Mouse (Mus musculus): ENCODE results near the gene 4930535I16Rik.
A peak's percentile ranks its signal among the peaks of the same experiment; 100 is the strongest.

Gene 4930535I16Rik

GRCm38 (mm10) chr4:123918851-123919250, 1.0 kb upstream of the 4930535I16Rik start:
- TF ChIP-seq GATA4 (IDR thresholded peaks at IDR 0.05; ENCODE audit: insufficient replicate concordance, low read length), result no peak

GRCm38 (mm10) chr4:123916748-123917547, 874 bp downstream of the 4930535I16Rik start, which contains the start of gene Rragc:
Rragc (plus strand) TSS chr4:123917446.
- TF ChIP-seq GATA4 (IDR thresholded peaks at IDR 0.05; ENCODE audit: insufficient replicate concordance, low read length), result 0 out of 2 replicates have a peak, but pooled peaks have one; percentile 38

- TF ChIP-seq GATA4 (IDR thresholded peaks at IDR 0.05; ENCODE audit: insufficient replicate concordance, low read length), result no peak
Observed at GRCm38 (mm10) chr4:123912431-123912830, 5.4 kb downstream of the 4930535I16Rik start.

- peak; percentile 92 for TF ChIP-seq GATA4 (IDR thresholded peaks at IDR 0.05; ENCODE audit: insufficient replicate concordance, low read length)
Observed at GRCm38 (mm10) chr4:123911503-123911902, 6.3 kb downstream of the 4930535I16Rik start.

- TF ChIP-seq GATA4 (IDR thresholded peaks at IDR 0.05; ENCODE audit: insufficient replicate concordance, low read length), result no peak
Observed at GRCm38 (mm10) chr4:123905126-123905668, 12.6 kb downstream of the 4930535I16Rik start.

GRCm38 (mm10) chr4:123904333-123905125, 13.3 kb downstream of the 4930535I16Rik start, which contains the start of gene Mycbp:
Mycbp (plus strand) TSS chr4:123904832.
- no peak for TF ChIP-seq GATA4 (IDR thresholded peaks at IDR 0.05; ENCODE audit: insufficient replicate concordance, low read length)

- TF ChIP-seq GATA4 (IDR thresholded peaks at IDR 0.05; ENCODE audit: insufficient replicate concordance, low read length), result no peak
Observed at GRCm38 (mm10) chr4:123903432-123903831, 14.4 kb downstream of the 4930535I16Rik start.

- no peak for TF ChIP-seq GATA4 (IDR thresholded peaks at IDR 0.05; ENCODE audit: insufficient replicate concordance, low read length)
Observed at GRCm38 (mm10) chr4:123898696-123899095, 19.1 kb downstream of the 4930535I16Rik start.

GRCm38 (mm10) chr4:123894295-123894694, 23.5 kb downstream of the 4930535I16Rik start:
- no peak for TF ChIP-seq GATA4 (IDR thresholded peaks at IDR 0.05; ENCODE audit: insufficient replicate concordance, low read length)

- TF ChIP-seq GATA4 (IDR thresholded peaks at IDR 0.05; ENCODE audit: insufficient replicate concordance, low read length), result no peak
Observed at GRCm38 (mm10) chr4:123893726-123894125, 24.1 kb downstream of the 4930535I16Rik start.

Measured in liver, adult (tissue).